Mouse (Mus musculus) G1E (cell line): ENCODE measurements around the gene Pdzd7. TPM values are rescaled to one million over a fixed set of nuclear protein-coding genes. Genes with fewer than 3 reads are reported as not detected.

Experiments used
- ATAC-seq: 2 replicates; pipeline ENCODE4 v1.8.0; 2016; ENCODE audit warnings: mild to moderate bottlenecking; ENCODE audit not compliant: insufficient number of reproducible peaks, poor library complexity, low FRiP score, severe bottlenecking; ENCODE audit errors: extremely low read depth
- DNase-seq: peaks from one replicate; pipeline ENCODE4 v3.0.0; 2012; ENCODE audit warnings: low spot score
- H3K27me3 ChIP-seq: 2 replicates; pipeline ENCODE4 v1.6.1; 2012; ENCODE audit warnings: mild to moderate bottlenecking, low read length, inconsistent platforms; ENCODE audit not compliant: insufficient read depth
- H3K36me3 ChIP-seq: replicated peaks from 2 replicates; pipeline ENCODE3; 2012; ENCODE audit warnings: mild to moderate bottlenecking, inconsistent platforms
- H3K4me1 ChIP-seq: 2 replicates; pipeline ENCODE4 v1.6.1; 2012; ENCODE audit warnings: low read depth, low read length, inconsistent platforms, mixed read lengths; ENCODE audit not compliant: insufficient read depth
- H3K4me3 ChIP-seq: 2 replicates; pipeline ENCODE4 v1.5.1; 2012; ENCODE audit warnings: low read depth, mild to moderate bottlenecking, inconsistent platforms, low read length, moderate library complexity, mixed read lengths
- H3K9me3 ChIP-seq: replicated peaks from 2 replicates; pipeline ENCODE4 v1.6.1; 2012; ENCODE audit warnings: inconsistent platforms
- CTCF ChIP-seq: IDR thresholded peaks from 2 replicates; pipeline ENCODE4 v1.5.1; 2012; ENCODE audit warnings: low read depth, low read length, inconsistent platforms, mixed read lengths
- GATA1 ChIP-seq: IDR thresholded peaks from 2 replicates; pipeline ENCODE4 v1.6.1; 2012; ENCODE audit warnings: borderline replicate concordance, low read length, inconsistent platforms, mixed read lengths
- GATA2 ChIP-seq: IDR thresholded peaks from 2 replicates; pipeline ENCODE4 v1.6.1; 2012; ENCODE audit warnings: low read depth, low read length, inconsistent platforms, borderline replicate concordance
- POLR2AphosphoS5 ChIP-seq: IDR thresholded peaks from 2 replicates; pipeline ENCODE4 v1.6.1; 2012; ENCODE audit warnings: low read depth, low read length, inconsistent platforms; ENCODE audit not compliant: insufficient replicate concordance
- TAL1 ChIP-seq: conservative IDR thresholded peaks from 2 replicates; pipeline ENCODE4 v1.6.1; 2012; ENCODE audit warnings: low read depth, low read length, inconsistent platforms, mixed read lengths
- polyA plus RNA-seq: library from polyadenylated mRNA; stranded (reverse); fragments of >175 nt; gene quantifications from 2 replicates; pipeline ENCODE4 v1.2.3, GENCODE M21; 2012
- total RNA-seq, 2 experiments: library from RNA; stranded (forward) in 1 of 2; stranded (reverse) in 1 of 2; fragments of 200-1000 nt in 1 of 2; fragments of >200 nt in 1 of 2; fragmentation: Nextera tagmentation in 1 of 2; gene quantifications; 2 replicates each; pipeline ENCODE4 v1.2.3; 2014 to 2017

Gene Pdzd7
- total and polyA plus RNA-seq, 3 experiments, result 0.04 to 0.05 TPM; not detected in 1

GRCm38 (mm10) chr19:45054892-45055690, 9.6 kb upstream of the Pdzd7 start:
- H3K36me3 ChIP-seq, result peaks cover 46% of the 10 kb centered on the region
- H3K4me3 ChIP-seq, result peak overlapping the region; percentile 45; the same call in 1 of the 2 replicates
- no peaks in the 10 kb centered on the region for H3K9me3 ChIP-seq
- TF ChIP-seq CTCF, result no peak
- no peak for TF ChIP-seq GATA1
- TF ChIP-seq GATA2, result no peak
- TF ChIP-seq POLR2AphosphoS5, result no peak
- no peak; the same call in 1 of the 2 replicates for TF ChIP-seq TAL1
- DNase-seq (no peak), ATAC-seq (no peak)
- no peaks in the 10 kb centered on the region for H3K27me3 ChIP-seq
- H3K4me1 ChIP-seq, result peaks cover 56% of the 10 kb centered on the region

- Histone ChIP-seq H3K4me1 (peaks cover 62% of the 10 kb centered on the region), H3K36me3 (peaks cover 60% of the 10 kb centered on the region), H3K9me3 (no peaks in the 10 kb centered on the region), H3K27me3 (no peaks in the 10 kb centered on the region), H3K4me3 (no peak overlapping the region)
- ATAC-seq (no peak), DNase-seq (no peak)
- TF ChIP-seq TAL1 (no peak), GATA2 (no peak), POLR2AphosphoS5 (no peak), GATA1 (no peak), CTCF (no peak)
Observed at GRCm38 (mm10) chr19:45053451-45053850, 7.9 kb upstream of the Pdzd7 start.

GRCm38 (mm10) chr19:45049523-45049922, 4.0 kb upstream of the Pdzd7 start:
- H3K36me3 ChIP-seq, result peaks cover 54% of the 10 kb centered on the region
- peaks cover 23% of the 10 kb centered on the region for H3K27me3 ChIP-seq
- H3K4me3 ChIP-seq, result no peak overlapping the region
- TF ChIP-seq TAL1, result no peak
- TF ChIP-seq GATA2, result no peak
- no peak for TF ChIP-seq GATA1
- TF ChIP-seq CTCF, result no peak
- TF ChIP-seq POLR2AphosphoS5, result no peak
- DNase-seq, result no peak
- H3K4me1 ChIP-seq, result peaks cover 47% of the 10 kb centered on the region
- ATAC-seq, result no peak
- H3K9me3 ChIP-seq, result no peaks in the 10 kb centered on the region

- Histone ChIP-seq H3K4me1 (peaks cover 40% of the 10 kb centered on the region), H3K27me3 (peaks cover 27% of the 10 kb centered on the region), H3K4me3 (peak overlapping the region; percentile 73; the same call in 1 of the 2 replicates), H3K9me3 (no peaks in the 10 kb centered on the region), H3K36me3 (peaks cover 49% of the 10 kb centered on the region)
- no peak for DNase-seq
- TF ChIP-seq GATA1 (no peak), CTCF (no peak), TAL1 (no peak), GATA2 (no peak), POLR2AphosphoS5 (no peak)
- ATAC-seq, result no peak
Observed at GRCm38 (mm10) chr19:45048644-45049365, 3.3 kb upstream of the Pdzd7 start.

GRCm38 (mm10) chr19:45047935-45048643, 2.6 kb upstream of the Pdzd7 start:
- Histone ChIP-seq H3K9me3 (no peaks in the 10 kb centered on the region), H3K4me1 (peaks cover 33% of the 10 kb centered on the region), H3K27me3 (peaks cover 33% of the 10 kb centered on the region), H3K36me3 (peaks cover 42% of the 10 kb centered on the region), H3K4me3 (peak overlapping the region; percentile 73)
- DNase-seq, result peak; percentile 54
- peak; percentile 55 for ATAC-seq
- TF ChIP-seq TAL1, result 0 out of 2 replicates have a peak, but pooled peaks have one; percentile 30
- no peak for TF ChIP-seq POLR2AphosphoS5
- TF ChIP-seq GATA2, result no peak

GRCm38 (mm10) chr19:45047417-45047934, 2.0 kb upstream of the Pdzd7 start, which contains the start of gene Sfxn3:
TSS of gene Sfxn3 (plus strand) at chr19:45047503.
- Histone ChIP-seq H3K36me3 (peaks cover 36% of the 10 kb centered on the region), H3K4me1 (peaks cover 33% of the 10 kb centered on the region), H3K4me3 (peak within 1 kb of the TSS; percentile 73), H3K27me3 (peaks cover 34% of the 10 kb centered on the region), H3K9me3 (no peaks in the 10 kb centered on the region)
- DNase-seq (peak; percentile 97), ATAC-seq (peak; percentile 73)
- no peak for TF ChIP-seq GATA1
- TF ChIP-seq CTCF, result peak; percentile 46; the same call in 1 of the 2 replicates
